Mouse (Mus musculus) ovary, adult 18-20 months (tissue): ENCODE data around the gene Tk1.

Source experiments
- DNase-seq: peaks from one replicate; pipeline ENCODE4 v3.0.0; 2022; ENCODE audit warnings: low spot score, mixed read lengths

The Tk1 gene

GRCm38 (mm10) chr11:117768725-117769682 lies 56.9 kb downstream of the Tk1 start:
- no peak for DNase-seq

GRCm38 (mm10) chr11:117766275-117766674 lies 59.6 kb downstream of the Tk1 start:
- no peak for DNase-seq
